Mouse (Mus musculus) C2C12 (cell line): ENCODE data around the gene Kif26b. TPM values are rescaled to one million over a fixed set of nuclear protein-coding genes. Genes with fewer than 3 reads are reported as not detected.

Experiments
- H3K27me3 ChIP-seq: one replicate; pipeline ENCODE4 v1.6.1; 2011; ENCODE audit not compliant: control insufficient read depth, insufficient read depth, insufficient read length
- H3K36me3 ChIP-seq: one replicate; pipeline ENCODE4 v1.6.1; 2011; ENCODE audit not compliant: control insufficient read depth, insufficient read depth
- H3K4me3 ChIP-seq: one replicate; pipeline ENCODE4 v1.5.1; 2011; ENCODE audit warnings: mild to moderate bottlenecking, control low read depth; ENCODE audit not compliant: poor library complexity, insufficient read depth, severe bottlenecking
- H3K79me2 ChIP-seq: one replicate; pipeline ENCODE4 v1.6.1; 2011; ENCODE audit not compliant: control insufficient read depth, insufficient read depth
- H3K79me3 ChIP-seq: one replicate; pipeline ENCODE4 v1.6.1; 2011; ENCODE audit warnings: low read depth, control low read depth
- H3ac ChIP-seq: one replicate; pipeline ENCODE3; 2011; ENCODE audit warnings: low read depth; ENCODE audit not compliant: control insufficient read depth, insufficient read length
- CEBPB ChIP-seq: IDR thresholded peaks from one replicate; pipeline ENCODE4 v1.6.1; 2011; ENCODE audit warnings: low read depth, mild to moderate bottlenecking, control low read depth, moderate library complexity
- CTCF ChIP-seq: IDR thresholded peaks from one replicate; pipeline ENCODE4 v1.5.1; 2011; ENCODE audit not compliant: control insufficient read depth, insufficient read depth, insufficient read length
- FOSL1 ChIP-seq: IDR thresholded peaks from one replicate; pipeline ENCODE4 v1.8.0; 2011; ENCODE audit warnings: mild to moderate bottlenecking, low read length; ENCODE audit not compliant: poor library complexity, insufficient read depth, severe bottlenecking
- MAX ChIP-seq: IDR thresholded peaks from one replicate; pipeline ENCODE4 v1.6.1; 2011; ENCODE audit warnings: mild to moderate bottlenecking, control low read depth
- MYOD1 ChIP-seq: IDR thresholded peaks from one replicate; pipeline ENCODE4 v1.6.1; 2011; ENCODE audit warnings: low read depth; ENCODE audit not compliant: control insufficient read depth, insufficient read length
- MYOG ChIP-seq: IDR thresholded peaks from one replicate; pipeline ENCODE4 v1.6.1; 2011; ENCODE audit not compliant: control insufficient read depth, insufficient read length; ENCODE audit errors: extremely low read depth
- USF1 ChIP-seq: IDR thresholded peaks from one replicate; pipeline ENCODE4 v1.6.1; 2011; ENCODE audit warnings: low read depth, mild to moderate bottlenecking, control low read depth, moderate library complexity
- polyA plus RNA-seq: library from polyadenylated mRNA; unstranded; fragments of >200 nt; fragmentation: generic; extraction: Trizol; gene quantifications from one replicate; pipeline ENCODE4 v1.2.1, GENCODE M21; 2012; ENCODE audit warnings: missing spikeins

The Kif26b gene
- polyA plus RNA-seq, 1 experiment: 1.8 TPM

- Histone ChIP-seq H3K27me3 (no peaks in the 10 kb centered on the region), H3ac (no peak overlapping the region), H3K79me3 (no peaks in the 10 kb centered on the region), H3K36me3 (no peaks in the 10 kb centered on the region), H3K4me3 (no peak overlapping the region), H3K79me2 (no peaks in the 10 kb centered on the region)
- TF ChIP-seq MYOG (no peak), CTCF (no peak), MYOD1 (no peak), CEBPB (no peak)
These were observed 327.0 kb downstream of the Kif26b start for GRCm38 (mm10) chr1:178855974-178856373.

GRCm38 (mm10) chr1:178860671-178861391 lies 331.9 kb downstream of the Kif26b start:
- no peaks in the 10 kb centered on the region for H3K79me3 ChIP-seq
- no peaks in the 10 kb centered on the region for H3K36me3 ChIP-seq
- no peaks in the 10 kb centered on the region for H3K27me3 ChIP-seq
- H3K79me2 ChIP-seq: no peaks in the 10 kb centered on the region
- no peak for TF ChIP-seq CTCF
- TF ChIP-seq USF1: no peak
- no peak for TF ChIP-seq MYOG
- TF ChIP-seq MYOD1: no peak
- TF ChIP-seq FOSL1: no peak
- TF ChIP-seq MAX: no peak
- TF ChIP-seq CEBPB: no peak
- H3K4me3 ChIP-seq: no peak overlapping the region
- no peak overlapping the region for H3ac ChIP-seq

- no peaks in the 10 kb centered on the region for H3K27me3 ChIP-seq
- no peak overlapping the region for H3ac ChIP-seq
- no peaks in the 10 kb centered on the region for H3K79me3 ChIP-seq
- H3K36me3 ChIP-seq: no peaks in the 10 kb centered on the region
- H3K79me2 ChIP-seq: no peaks in the 10 kb centered on the region
- no peak for TF ChIP-seq FOSL1
- no peak for TF ChIP-seq USF1
- no peak overlapping the region for H3K4me3 ChIP-seq
These were observed 332.5 kb downstream of the Kif26b start for GRCm38 (mm10) chr1:178861392-178861762.

GRCm38 (mm10) chr1:178863756-178864155 lies 334.8 kb downstream of the Kif26b start:
- H3ac ChIP-seq: no peak overlapping the region
- no peak for TF ChIP-seq MAX
- no peak for TF ChIP-seq CTCF
- TF ChIP-seq MYOD1: no peak
- no peak for TF ChIP-seq USF1
- no peak for TF ChIP-seq CEBPB
- TF ChIP-seq MYOG: no peak
- no peak for TF ChIP-seq FOSL1
- no peaks in the 10 kb centered on the region for H3K79me3 ChIP-seq
- no peaks in the 10 kb centered on the region for H3K79me2 ChIP-seq
- no peak overlapping the region for H3K4me3 ChIP-seq
- no peaks in the 10 kb centered on the region for H3K36me3 ChIP-seq
- no peaks in the 10 kb centered on the region for H3K27me3 ChIP-seq

- Histone ChIP-seq H3K36me3 (no peaks in the 10 kb centered on the region), H3ac (no peak overlapping the region), H3K79me3 (no peaks in the 10 kb centered on the region), H3K4me3 (no peak overlapping the region), H3K27me3 (no peaks in the 10 kb centered on the region), H3K79me2 (no peaks in the 10 kb centered on the region)
- TF ChIP-seq CEBPB: no peak
- TF ChIP-seq MAX: no peak
- no peak for TF ChIP-seq CTCF
- no peak for TF ChIP-seq MYOD1
- TF ChIP-seq FOSL1: no peak
- TF ChIP-seq MYOG: no peak
- TF ChIP-seq USF1: no peak
These were observed 335.4 kb downstream of the Kif26b start for GRCm38 (mm10) chr1:178864297-178864696.

GRCm38 (mm10) chr1:178866757-178867156 lies 337.8 kb downstream of the Kif26b start:
- no peak overlapping the region for H3K4me3 ChIP-seq
- no peaks in the 10 kb centered on the region for H3K79me3 ChIP-seq

More at GRCm38 (mm10) chr1:178866757-178867156, 337.8 kb downstream of the Kif26b start:
- Histone ChIP-seq H3K27me3 (no peaks in the 10 kb centered on the region), H3K79me2 (no peaks in the 10 kb centered on the region), H3K36me3 (no peaks in the 10 kb centered on the region), H3ac (no peak overlapping the region)
- TF ChIP-seq MYOD1 (no peak), MYOG (no peak), FOSL1 (no peak), CTCF (no peak), MAX (no peak), USF1 (no peak), CEBPB (no peak)
